ENCODE assay signal across 26 mouse cellular contexts in the genomic region with DNA sequence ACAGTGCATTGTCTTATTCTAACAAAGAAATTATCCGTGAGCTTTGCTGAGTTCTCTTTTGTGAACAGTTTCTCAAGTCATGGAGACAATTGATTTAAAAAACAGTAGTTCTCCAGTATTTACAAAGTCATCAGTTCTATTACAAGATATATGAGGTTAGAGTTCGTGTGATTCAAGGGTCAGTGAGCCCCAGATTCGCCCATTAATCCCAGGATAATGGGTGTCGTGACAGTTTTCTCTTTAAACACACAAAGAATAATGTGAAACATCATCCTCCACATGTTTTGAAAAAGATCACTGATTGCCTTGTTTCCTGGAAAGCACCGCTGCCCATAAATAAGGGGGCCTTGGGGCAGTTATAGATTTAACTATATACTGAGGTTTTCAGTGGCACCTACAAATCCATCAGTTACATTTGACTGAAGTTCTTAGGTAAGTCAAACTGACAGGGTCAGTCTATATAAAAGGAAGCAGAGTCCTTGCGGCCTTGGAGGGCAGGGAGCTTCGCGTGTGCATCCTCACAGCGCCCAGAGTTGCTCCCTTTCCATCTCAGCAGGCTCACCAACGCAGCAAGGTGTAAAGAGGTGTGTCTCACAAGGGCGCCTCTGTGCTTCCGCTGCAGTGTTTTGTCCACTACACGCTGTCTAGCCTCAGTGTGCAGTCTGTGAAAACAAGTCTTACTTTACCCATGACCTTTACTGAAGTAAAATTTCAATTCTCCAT.
DNase-seq lines count a peak whose midpoint lies in the region; ATAC-seq and TF ChIP-seq lines count a peak whose summit lies in the region.
"Had no signal": no experiment of that assay in that cellular context is flagged by ENCODE, and none has a peak within 500 bp of the region (broad histone marks: within the 10 kb centered on the region; RNA-seq: fewer than 3 reads in every experiment).

No protein-coding gene starts in this region.

- H3K36me3 ChIP-seq in kidney, embryonic 15.5 days, result no peaks in the 10 kb centered on the region
- no peaks in the 10 kb centered on the region for H3K36me3 ChIP-seq in ES-Bruce4 (ENCODE audit: control insufficient read depth, insufficient read depth, low read length, poor library complexity, severe bottlenecking)
- no peaks in the 10 kb centered on the region for H3K36me3 ChIP-seq in limb, embryonic 11.5 days (ENCODE audit: control insufficient read depth, insufficient read depth, low read length)
- H3K36me3 ChIP-seq: embryonic facial prominence, embryonic 13.5 days; forebrain, embryonic 12.5 days; heart, embryonic 10.5 days; heart, embryonic 15.5 days; liver, embryonic 12.5 days; midbrain, embryonic 13.5 days had no signal

- no peak overlapping the region for H3K9ac ChIP-seq in kidney, embryonic 15.5 days
- no peak overlapping the region for H3K9ac ChIP-seq in ES-Bruce4 (ENCODE audit: low read depth, poor library complexity, severe bottlenecking)
- no peak overlapping the region for H3K9ac ChIP-seq in limb, embryonic 11.5 days (ENCODE audit: low read length)
- H3K9ac ChIP-seq: embryonic facial prominence, embryonic 13.5 days; forebrain, embryonic 12.5 days; forebrain, postnatal 0 days; heart, embryonic 15.5 days; liver, embryonic 12.5 days; liver, postnatal 0 days; midbrain, embryonic 13.5 days had no signal

- intact Hi-C loops in gastrocnemius, postnatal 36 days (cut with DNase I), result loop anchor here (5.0 kb wide), 1 partner anchor 322 kb away; no protein-coding TSS in a partner anchor

- DNase-seq in embryo, embryonic 10 days (ENCODE audit: low spot score), result peak; percentile 59
- DNase-seq in embryo, embryonic 9.5 days (ENCODE audit: extremely low spot score), result no peak
- no peak for DNase-seq in kidney, adult 8-10 months
- peak; percentile 20 for DNase-seq in limb, embryonic 11.5 days (ENCODE audit: low spot score)
- no peak for DNase-seq in gastrocnemius, postnatal 36 days
- no peak for DNase-seq in layer of hippocampus, postnatal 25 days (ENCODE audit: extremely low spot score in 1 of 2, low spot score in 1 of 2)
- DNase-seq: adrenal gland, postnatal 14 days; cerebellum, adult 11 months; cerebellum, adult 9-11 months; forebrain, postnatal 0 days; kidney, adult 18-20 months; liver, postnatal 0 days; lung, postnatal 36 days; right cerebral cortex, adult 18-20 months; spleen, adult 18-20 months; thymus, postnatal 14 days had no signal

- H3K4me3 ChIP-seq in kidney, embryonic 15.5 days (replicated peaks), result no peak overlapping the region
- no peak overlapping the region for H3K4me3 ChIP-seq in ES-Bruce4 (ENCODE audit: low read depth, low read length)
- no peak overlapping the region for H3K4me3 ChIP-seq in limb, embryonic 11.5 days (ENCODE audit: low read depth, low read length)
- H3K4me3 ChIP-seq: embryonic facial prominence, embryonic 13.5 days; forebrain, embryonic 12.5 days; heart, embryonic 10.5 days; heart, embryonic 15.5 days; liver, embryonic 12.5 days; midbrain, embryonic 13.5 days had no signal

- TF ChIP-seq CTCF in ES-Bruce4 (IDR thresholded peaks at IDR 0.05; ENCODE audit: low read depth, low read length), result no peak

- no peaks in the 10 kb centered on the region for H3K27me3 ChIP-seq in kidney, embryonic 15.5 days
- no peaks in the 10 kb centered on the region for H3K27me3 ChIP-seq in ES-Bruce4 (ENCODE audit: control insufficient read depth, insufficient read depth, low read length, poor library complexity, severe bottlenecking)
- H3K27me3 ChIP-seq in limb, embryonic 11.5 days (ENCODE audit: control insufficient read depth, insufficient read depth, low read length), result no peaks in the 10 kb centered on the region
- H3K27me3 ChIP-seq: embryonic facial prominence, embryonic 13.5 days; forebrain, embryonic 12.5 days; heart, embryonic 15.5 days; liver, embryonic 12.5 days; midbrain, embryonic 13.5 days; Patski had no signal

- no peak overlapping the region for H3K4me2 ChIP-seq in kidney, embryonic 15.5 days
- no peak overlapping the region for H3K4me2 ChIP-seq in limb, embryonic 11.5 days (ENCODE audit: low read depth, severe bottlenecking)
- H3K4me2 ChIP-seq: embryonic facial prominence, embryonic 13.5 days; forebrain, embryonic 12.5 days; heart, embryonic 15.5 days; liver, embryonic 12.5 days; midbrain, embryonic 13.5 days had no signal

- H3K9me3 ChIP-seq in kidney, embryonic 15.5 days (replicated peaks), result no peaks in the 10 kb centered on the region
- no peaks in the 10 kb centered on the region; the same call in 1 of the 2 replicates for H3K9me3 ChIP-seq in ES-Bruce4 (replicated peaks; ENCODE audit: control insufficient read depth, insufficient read depth, low read length, poor library complexity, severe bottlenecking)
- no peaks in the 10 kb centered on the region for H3K9me3 ChIP-seq in limb, embryonic 11.5 days (ENCODE audit: control insufficient read depth, low read length)
- H3K9me3 ChIP-seq: embryonic facial prominence, embryonic 13.5 days; forebrain, embryonic 12.5 days; heart, embryonic 10.5 days; heart, embryonic 15.5 days; liver, embryonic 12.5 days; midbrain, embryonic 13.5 days had no signal

- no peak overlapping the region for H3K27ac ChIP-seq in kidney, embryonic 15.5 days
- H3K27ac ChIP-seq in ES-Bruce4 (ENCODE audit: insufficient read depth, low read length), result no peak overlapping the region
- H3K27ac ChIP-seq in limb, embryonic 11.5 days (replicated peaks; ENCODE audit: low read depth, low read length), result no peak overlapping the region
- H3K27ac ChIP-seq: embryonic facial prominence, embryonic 13.5 days; forebrain, embryonic 12.5 days; heart, embryonic 10.5 days; heart, embryonic 15.5 days; liver, embryonic 12.5 days; midbrain, embryonic 13.5 days had no signal

- TF ChIP-seq EP300 in ES-Bruce4 (IDR thresholded peaks at IDR 0.05; ENCODE audit: insufficient read depth, low read depth, low read length), result 0 out of 2 replicates have a peak, but pooled peaks have one; percentile 31

- H3K4me1 ChIP-seq in kidney, embryonic 15.5 days, result peaks cover 19% of the 10 kb centered on the region
- peaks cover 3% of the 10 kb centered on the region for H3K4me1 ChIP-seq in ES-Bruce4 (ENCODE audit: control insufficient read depth, insufficient read depth, low read length)
- peaks cover 6% of the 10 kb centered on the region; the same call in 1 of the 2 replicates for H3K4me1 ChIP-seq in limb, embryonic 11.5 days (ENCODE audit: control insufficient read depth, insufficient read depth, low read length)
- H3K4me1 ChIP-seq: liver, embryonic 12.5 days had no signal

- 22% methylated on average over 13 of the region's 13 CpGs for WGBS in kidney, embryonic 15.5 days
- WGBS in limb, embryonic 11.5 days, result 63% methylated on average over 13 of the region's 13 CpGs

- peak; percentile 73 for ATAC-seq in kidney, embryonic 15.5 days (replicated peaks; ENCODE audit: low FRiP score)
- ATAC-seq in limb, embryonic 11.5 days (ENCODE audit: insufficient number of reproducible peaks, low FRiP score, low TSS enrichment, low read depth), result no peak
- ATAC-seq: forebrain, postnatal 0 days; hindbrain, embryonic 16.5 days; liver, embryonic 12.5 days; liver, postnatal 0 days; midbrain, embryonic 13.5 days; Patski had no signal

- no peak for TF ChIP-seq POLR2A in ES-Bruce4 (IDR thresholded peaks at IDR 0.05; ENCODE audit: insufficient read depth, low read length)

Comparison
In these comparisons a context has a peak if more than half of its experiments do, and no peak if none do; other contexts are left out.
1. DNase-seq: peak in embryo, embryonic 10 days (single experiment) and limb, embryonic 11.5 days (single experiment); none in embryo, embryonic 9.5 days (single experiment), kidney, adult 8-10 months (0 of 2), gastrocnemius, postnatal 36 days (0 of 2) and layer of hippocampus, postnatal 25 days (0 of 2).